Mouse (Mus musculus) left cerebral cortex, postnatal 25 days (tissue): ENCODE data around the gene Brca1. TPM values are rescaled to one million over a fixed set of nuclear protein-coding genes. Genes with fewer than 3 reads are reported as not detected.
A peak's percentile ranks its signal among the peaks of the same experiment; 100 is the strongest.
"Not testable (repeated sequence)": the region's sequence is repeated elsewhere in the genome, so short reads cannot be mapped to it uniquely, and the experiment has no call there.

ENCODE experiments used
- DNase-seq, 2 experiments: peaks; one replicate each; pipeline ENCODE4 v3.0.0; 2022; ENCODE audit warnings: low spot score in 2 of 2, mixed read lengths in 1 of 2
- intact Hi-C: fragments of 180-260 bp; cut with DNase I; formaldehyde crosslinking; loops from one replicate; pipeline ENCODE4 v1.15.1; 2025
- total RNA-seq, 2 experiments: library from RNA; stranded (reverse); gene quantifications; 2 replicates each; pipeline ENCODE4 v1.2.3; 2021

The Brca1 gene
- total RNA-seq, 2 experiments from 2014 or later: 0.69 to 0.80 TPM

- intact Hi-C loops: no loop called here
- DNase-seq: no peak
These were observed 93.5 kb downstream of the Brca1 start for GRCm38 (mm10) chr11:101458217-101458616.

GRCm38 (mm10) chr11:101457631-101458030 lies 94.1 kb downstream of the Brca1 start:
- DNase-seq: no peak
- intact Hi-C loops: no loop called here

- no peak for DNase-seq
- intact Hi-C loops: no loop called here
These were observed 96.1 kb downstream of the Brca1 start for GRCm38 (mm10) chr11:101455627-101456026.

- intact Hi-C loops: no loop called here
- no peak for DNase-seq
These were observed 97.1 kb downstream of the Brca1 start for GRCm38 (mm10) chr11:101454702-101455101.

GRCm38 (mm10) chr11:101452093-101452774 lies 99.5 kb downstream of the Brca1 start:
- DNase-seq: no peak
- intact Hi-C loops: no loop called here

- no peak for DNase-seq
- intact Hi-C loops: no loop called here
These were observed 100.2 kb downstream of the Brca1 start for GRCm38 (mm10) chr11:101451536-101451935.

- DNase-seq: no peak
- intact Hi-C loops: no loop called here
These were observed 101.4 kb downstream of the Brca1 start for GRCm38 (mm10) chr11:101450394-101450793.

- intact Hi-C loops, DNase-seq: not testable (repeated sequence)
These were observed 102.2 kb downstream of the Brca1 start for GRCm38 (mm10) chr11:101449596-101449995.

- no peak for DNase-seq
- intact Hi-C loops: no loop called here
These were observed 102.9 kb downstream of the Brca1 start for GRCm38 (mm10) chr11:101448899-101449298.

- intact Hi-C loops: no loop called here
These were observed 103.4 kb downstream of the Brca1 start, which contains the start of gene Ifi35 for GRCm38 (mm10) chr11:101448274-101448746. TSS of gene Ifi35 (plus strand) at chr11:101448407.

GRCm38 (mm10) chr11:101447786-101448185 lies 104.0 kb downstream of the Brca1 start:
- intact Hi-C loops: no loop called here
- DNase-seq: no peak

More at GRCm38 (mm10) chr11:101448274-101448746, 103.4 kb downstream of the Brca1 start, which contains the start of gene Ifi35:
- no peak for DNase-seq

GRCm38 (mm10) chr11:101446860-101447259 lies 104.9 kb downstream of the Brca1 start:
- DNase-seq, intact Hi-C loops: not testable (repeated sequence)

- intact Hi-C loops: no loop called here
- DNase-seq: no peak
These were observed 105.4 kb downstream of the Brca1 start for GRCm38 (mm10) chr11:101446319-101446718.

- no peak for DNase-seq
- intact Hi-C loops: loop anchor here (1.0 to 2.0 kb wide), 2 partner anchors 18 to 126 kb away; partner anchors contain the start of genes Gm27029, Psme3, Ptges3l and Rundc1
These were observed 109.0 kb downstream of the Brca1 start for GRCm38 (mm10) chr11:101442760-101443159.

- peak; percentile 94 to 99 for DNase-seq
- intact Hi-C loops: loop anchor here (1.0 to 2.0 kb wide), 2 partner anchors 17 to 126 kb away; partner anchors contain the start of genes Gm27029, Psme3, Ptges3l and Rundc1
These were observed 109.5 kb downstream of the Brca1 start, which contains the start of gene Rpl27 for GRCm38 (mm10) chr11:101442127-101442693. TSS of gene Rpl27 (plus strand) at chr11:101442298.

- not testable (repeated sequence) for DNase-seq
- intact Hi-C loops: loop anchor here (1.0 to 2.0 kb wide), 2 partner anchors 17 to 125 kb away; partner anchors contain the start of genes Gm27029, Psme3, Ptges3l and Rundc1
These were observed 110.2 kb downstream of the Brca1 start for GRCm38 (mm10) chr11:101441450-101442126.
